Mouse (Mus musculus): Measurements from ENCODE around the gene Helz. TPM values are rescaled to one million over a fixed set of nuclear protein-coding genes. Genes with fewer than 3 reads are reported as not detected.

Helz gene
- polyA plus RNA-seq, 1 experiment: 17.1 TPM

DNA sequence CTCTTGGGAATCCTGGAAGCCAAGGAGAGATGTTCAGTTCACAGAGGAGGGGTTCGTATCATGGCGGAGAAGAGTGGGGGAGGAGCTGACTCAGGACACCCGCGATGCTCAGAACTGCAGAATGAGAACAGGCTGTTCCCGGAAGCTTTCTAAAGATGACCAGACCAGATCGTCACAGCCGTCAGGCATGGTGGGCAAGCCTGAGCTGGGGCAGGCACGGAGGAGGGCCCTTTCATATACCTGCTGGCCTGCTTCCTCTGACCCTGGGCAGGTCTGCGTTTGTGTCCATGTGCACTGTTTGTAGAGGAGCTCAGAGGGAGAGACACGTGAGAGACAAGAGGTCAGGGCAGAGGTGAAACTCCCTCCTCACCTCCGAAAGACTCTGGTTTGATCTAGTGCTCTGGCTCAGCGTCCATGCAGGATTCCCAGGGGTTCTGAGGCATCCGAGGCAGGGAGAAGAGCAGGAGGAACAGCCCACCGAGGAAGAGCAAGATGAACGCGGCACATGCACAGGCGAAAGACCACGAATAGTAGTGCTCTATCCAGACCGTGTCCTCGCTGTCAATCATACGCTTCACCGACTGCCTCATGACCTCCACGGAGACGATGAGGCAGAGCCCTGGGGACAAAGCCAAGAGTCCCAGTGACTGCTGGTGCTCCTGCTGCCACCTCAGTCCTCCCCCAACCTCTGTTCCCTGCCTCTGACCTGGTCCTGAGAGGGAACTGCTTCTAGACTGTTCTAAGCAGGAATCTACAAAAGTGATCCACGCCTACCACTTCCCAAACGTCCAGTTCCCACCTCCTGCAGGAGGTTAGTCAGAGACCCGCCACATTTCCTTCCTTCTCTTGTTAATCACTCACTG lies 155.8 kb downstream of the Helz start:
- TF ChIP-seq CTCF (IDR thresholded peaks at IDR 0.05; ENCODE audit: extremely low read depth, insufficient read depth, low read length) (no peak), POLR2A (IDR thresholded peaks at IDR 0.05; ENCODE audit: extremely low read depth, insufficient read depth, low read length) (no peak)
- Histone ChIP-seq H3K4me3 (ENCODE audit: insufficient read depth, low read length) (no peak overlapping the region), H3K27ac (ENCODE audit: insufficient read depth, low read length) (no peak overlapping the region), H3K4me1 (ENCODE audit: control insufficient read depth, insufficient read depth, low read length) (no peaks in the 10 kb centered on the region; the same call in 1 of the 2 replicates)

DNA sequence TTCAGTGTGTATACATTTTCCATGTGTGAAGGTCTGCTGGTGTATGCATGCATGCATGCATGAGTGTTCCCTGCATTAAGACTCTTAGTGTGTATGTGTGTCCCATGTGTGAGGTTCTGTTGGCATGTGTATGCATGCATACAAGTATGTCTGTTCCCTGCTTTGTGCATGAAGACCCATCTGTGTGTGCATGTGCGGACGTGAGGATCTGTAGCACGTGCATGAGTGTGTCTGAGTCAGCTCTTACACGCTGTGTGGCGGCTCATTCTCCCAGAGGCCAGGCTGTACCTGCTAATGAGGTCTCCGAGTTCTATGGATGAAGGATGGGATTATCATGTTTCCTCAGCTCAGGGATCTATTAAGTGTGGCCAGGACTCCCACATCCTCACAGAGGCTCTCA lies 157.3 kb downstream of the Helz start:
- Histone ChIP-seq H3K27ac (ENCODE audit: insufficient read depth, low read length) (no peak overlapping the region), H3K4me1 (ENCODE audit: control insufficient read depth, insufficient read depth, low read length) (no peaks in the 10 kb centered on the region; the same call in 1 of the 2 replicates), H3K4me3 (ENCODE audit: insufficient read depth, low read length) (no peak overlapping the region)
- TF ChIP-seq CTCF (IDR thresholded peaks at IDR 0.05; ENCODE audit: extremely low read depth, insufficient read depth, low read length) (no peak), POLR2A (IDR thresholded peaks at IDR 0.05; ENCODE audit: extremely low read depth, insufficient read depth, low read length) (no peak)

DNA sequence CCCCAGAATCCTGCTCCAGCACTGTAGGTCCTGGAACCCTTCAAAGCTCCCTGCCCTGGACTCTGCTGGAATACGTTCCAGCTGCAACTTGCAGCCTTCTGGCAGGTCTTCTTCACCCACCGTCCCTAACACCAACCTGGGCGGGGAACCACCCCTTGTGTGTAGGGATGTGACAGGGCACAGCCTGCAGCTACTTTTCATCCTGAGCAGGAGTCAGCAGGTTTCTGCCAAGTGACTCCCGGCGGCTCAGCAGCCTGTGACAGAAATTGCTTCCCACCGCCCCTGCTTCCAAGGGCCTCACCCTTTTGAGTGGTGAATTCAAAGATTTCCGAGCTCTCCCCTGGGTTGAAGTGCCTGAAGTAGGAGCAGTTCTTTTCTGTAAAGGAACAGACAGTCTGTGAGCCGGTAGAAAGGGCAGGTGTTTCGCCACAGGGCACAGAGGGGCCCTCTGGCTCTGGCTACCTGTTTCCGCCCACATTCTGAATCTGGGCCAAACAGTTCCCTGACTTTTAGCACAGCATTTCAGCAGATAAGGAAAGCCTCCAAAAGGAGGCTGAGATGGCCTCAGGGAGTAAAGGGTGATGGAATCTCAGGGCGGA lies 157.8 kb downstream of the Helz start:
- TF ChIP-seq POLR2A (IDR thresholded peaks at IDR 0.05; ENCODE audit: extremely low read depth, insufficient read depth, low read length) (no peak), CTCF (IDR thresholded peaks at IDR 0.05; ENCODE audit: extremely low read depth, insufficient read depth, low read length) (no peak)
- Histone ChIP-seq H3K4me1 (ENCODE audit: control insufficient read depth, insufficient read depth, low read length) (peaks cover 1% of the 10 kb centered on the region; the same call in 1 of the 2 replicates), H3K27ac (ENCODE audit: insufficient read depth, low read length) (no peak overlapping the region), H3K4me3 (ENCODE audit: insufficient read depth, low read length) (no peak overlapping the region)

DNA sequence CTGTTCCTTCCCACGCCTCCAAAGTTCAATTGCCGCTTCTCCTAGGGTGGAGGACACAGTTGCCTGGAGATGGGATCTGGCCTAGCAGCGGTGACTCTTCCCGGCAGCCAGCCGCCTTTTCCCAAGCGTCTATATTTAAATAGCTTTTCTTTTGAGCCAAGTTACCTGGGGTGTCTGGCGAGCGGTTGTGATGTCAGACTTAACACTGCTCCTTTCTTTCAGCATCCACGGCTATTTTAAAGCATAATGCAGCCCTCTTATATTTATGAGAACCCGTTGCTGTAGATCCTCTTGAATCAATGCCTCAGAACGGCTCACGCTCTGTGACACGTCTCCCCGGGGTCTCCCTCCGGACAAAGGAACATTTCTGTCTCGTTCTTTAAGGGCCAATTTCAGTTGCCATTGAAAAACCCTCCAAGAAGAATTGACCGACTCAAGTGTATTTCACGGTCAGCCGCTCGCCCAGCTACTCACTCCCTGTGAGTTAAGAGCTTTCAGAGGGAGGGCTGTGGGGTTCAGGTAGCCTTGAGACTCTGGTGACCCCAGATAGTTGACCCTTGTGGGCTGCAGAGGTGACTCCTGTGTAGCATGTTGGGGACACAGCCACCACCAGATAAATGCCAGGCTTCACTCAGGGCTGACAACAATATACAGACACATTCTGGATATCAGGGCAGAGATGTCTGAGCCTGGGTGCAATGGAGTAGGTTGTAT lies 160.3 kb downstream of the Helz start:
- peaks cover 2% of the 10 kb centered on the region; the same call in 1 of the 2 replicates for H3K4me1 ChIP-seq (ENCODE audit: control insufficient read depth, insufficient read depth, low read length)
- H3K27ac ChIP-seq (ENCODE audit: insufficient read depth, low read length): no peak overlapping the region
- no peak overlapping the region for H3K4me3 ChIP-seq (ENCODE audit: insufficient read depth, low read length)
- TF ChIP-seq POLR2A (IDR thresholded peaks at IDR 0.05; ENCODE audit: extremely low read depth, insufficient read depth, low read length): no peak
- TF ChIP-seq CTCF (IDR thresholded peaks at IDR 0.05; ENCODE audit: extremely low read depth, insufficient read depth, low read length): no peak

DNA sequence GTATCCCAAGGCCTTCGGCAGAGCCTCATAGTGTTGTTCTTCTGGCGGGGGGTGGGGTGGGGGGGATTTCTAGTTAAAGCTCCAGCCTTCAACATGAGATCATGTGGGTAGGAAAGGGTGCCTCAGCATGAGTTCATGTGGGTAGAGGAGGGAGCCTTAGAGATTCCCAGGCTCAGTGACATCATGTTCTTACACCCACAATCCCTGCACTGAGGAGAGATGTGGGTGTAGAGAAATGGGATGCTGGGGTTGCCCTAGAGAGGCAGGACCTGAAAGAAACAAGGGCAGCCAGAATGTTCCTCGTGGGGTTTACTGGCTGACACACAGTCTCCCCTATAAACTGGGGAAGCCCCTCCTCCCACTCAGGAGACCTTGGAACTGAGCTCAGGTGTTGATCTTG lies 162.6 kb downstream of the Helz start:
- Histone ChIP-seq H3K4me1 (ENCODE audit: control insufficient read depth, insufficient read depth, low read length) (0 out of 2 replicates have a peak, but pooled peaks cover 2% of the 10 kb centered on the region), H3K27ac (ENCODE audit: insufficient read depth, low read length) (no peak overlapping the region), H3K4me3 (ENCODE audit: insufficient read depth, low read length) (no peak overlapping the region)
- TF ChIP-seq POLR2A (IDR thresholded peaks at IDR 0.05; ENCODE audit: extremely low read depth, insufficient read depth, low read length) (no peak), CTCF (IDR thresholded peaks at IDR 0.05; ENCODE audit: extremely low read depth, insufficient read depth, low read length) (no peak)

DNA sequence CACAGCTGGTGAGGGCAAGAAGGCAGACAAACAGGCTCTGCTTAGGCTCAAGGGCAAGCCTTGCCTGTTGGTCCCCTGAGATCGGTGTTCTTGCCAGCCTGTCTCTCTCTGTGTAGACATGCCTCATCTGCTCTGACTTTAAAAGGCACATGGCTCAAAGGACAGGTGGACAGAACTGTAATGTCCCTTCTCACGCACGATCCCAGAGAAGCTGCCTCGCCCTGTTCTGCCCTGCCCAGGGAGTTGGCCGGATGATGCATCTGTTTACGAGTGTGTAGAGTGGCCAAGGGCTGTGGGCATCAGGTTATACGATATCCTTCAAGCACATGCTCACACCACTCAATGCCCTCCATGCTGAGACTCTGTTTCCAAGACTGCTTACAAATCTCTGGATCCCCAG lies 166.6 kb downstream of the Helz start:
- no peak overlapping the region for H3K27ac ChIP-seq (ENCODE audit: insufficient read depth, low read length)
- no peak overlapping the region for H3K4me3 ChIP-seq (ENCODE audit: insufficient read depth, low read length)
- TF ChIP-seq CTCF (IDR thresholded peaks at IDR 0.05; ENCODE audit: extremely low read depth, insufficient read depth, low read length) (no peak), POLR2A (IDR thresholded peaks at IDR 0.05; ENCODE audit: extremely low read depth, insufficient read depth, low read length) (no peak)

DNA sequence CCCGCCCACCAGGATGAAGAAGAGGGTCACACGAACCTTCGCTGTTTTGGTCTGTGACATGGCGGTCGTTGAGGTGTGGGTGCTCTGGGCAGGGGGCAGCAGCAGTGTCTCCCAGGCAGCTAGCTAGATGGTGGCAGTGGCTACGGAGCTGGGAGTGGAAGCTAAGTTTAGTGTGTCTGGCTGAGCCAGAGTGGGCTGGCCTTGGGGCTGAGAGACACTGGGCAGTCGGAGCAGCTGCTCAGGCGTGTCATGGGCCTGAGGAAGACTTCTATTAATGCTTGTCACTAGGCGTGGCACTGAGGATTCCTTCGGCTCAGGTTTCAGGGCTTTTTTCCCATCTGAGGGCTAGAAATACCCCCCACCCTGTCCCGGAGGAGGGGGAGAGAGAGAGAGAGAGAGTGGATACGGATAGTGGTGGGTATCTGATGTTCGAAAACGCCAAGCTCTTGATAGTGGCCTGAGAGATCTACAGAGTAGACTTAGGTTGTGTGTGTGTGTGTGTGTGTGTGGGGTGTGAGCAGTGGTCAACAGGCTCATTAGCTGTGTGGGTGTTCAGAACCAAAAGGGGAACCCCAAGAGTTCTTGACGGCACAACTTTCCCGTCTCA lies 168.7 kb downstream of the Helz start, which contains the start of gene Cacng1:
Cacng1 (minus strand) TSS at position 191 of the 607 bp plus-strand sequence.
- Histone ChIP-seq H3K4me3 (ENCODE audit: insufficient read depth, low read length) (no peak within 1 kb of the TSS), H3K27ac (ENCODE audit: insufficient read depth, low read length) (no peak within 1 kb of the TSS)

More for the DNA sequence above, 166.6 kb downstream of the Helz start:
- H3K4me1 ChIP-seq (ENCODE audit: control insufficient read depth, insufficient read depth, low read length): 0 out of 2 replicates have a peak, but pooled peaks cover 2% of the 10 kb centered on the region

DNA sequence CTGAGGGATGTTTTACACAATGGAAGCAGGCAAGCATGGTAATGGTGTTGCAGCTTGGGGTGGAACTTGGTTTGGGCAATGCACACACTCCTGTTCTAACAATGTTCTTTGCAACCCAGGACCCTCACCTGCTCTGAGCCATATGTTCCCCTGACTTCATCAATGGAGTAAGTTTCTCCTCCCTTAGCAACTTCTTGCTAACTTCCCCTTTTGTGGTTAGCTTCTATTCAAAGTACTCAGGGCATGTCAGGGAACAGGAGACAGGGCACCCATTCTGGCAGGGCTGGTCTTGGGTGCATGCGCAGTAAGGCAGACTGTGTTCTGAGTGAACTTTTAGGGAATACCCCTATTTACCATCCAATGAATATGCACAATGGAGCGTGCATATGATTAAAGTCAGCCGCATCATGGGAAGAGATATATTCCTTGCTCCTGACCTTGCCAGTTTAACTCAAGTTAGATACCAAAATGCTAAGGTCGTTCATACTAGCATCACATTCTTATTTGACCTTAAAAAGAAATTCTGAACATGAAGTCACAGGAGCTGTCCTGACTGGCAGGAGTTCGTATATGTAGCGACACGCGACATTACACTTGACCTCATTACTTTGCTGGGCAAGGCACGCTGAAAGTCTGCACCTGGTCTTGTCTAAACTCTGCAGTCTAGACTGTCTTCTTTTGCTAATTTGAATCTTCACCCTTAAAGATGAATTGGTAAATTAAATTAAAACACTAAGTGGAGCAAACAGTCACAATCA lies 172.7 kb downstream of the Helz start:
- TF ChIP-seq CTCF (IDR thresholded peaks at IDR 0.05; ENCODE audit: extremely low read depth, insufficient read depth, low read length) (no peak), POLR2A (IDR thresholded peaks at IDR 0.05; ENCODE audit: extremely low read depth, insufficient read depth, low read length) (no peak)
- no peak overlapping the region for H3K4me3 ChIP-seq (ENCODE audit: insufficient read depth, low read length)
- H3K4me1 ChIP-seq (ENCODE audit: control insufficient read depth, insufficient read depth, low read length): no peaks in the 10 kb centered on the region

More for the DNA sequence above, 168.7 kb downstream of the Helz start, which contains the start of gene Cacng1:
- no peaks in the 10 kb centered on the region for H3K4me1 ChIP-seq (ENCODE audit: control insufficient read depth, insufficient read depth, low read length)
- TF ChIP-seq CTCF (IDR thresholded peaks at IDR 0.05; ENCODE audit: extremely low read depth, insufficient read depth, low read length) (no peak), POLR2A (IDR thresholded peaks at IDR 0.05; ENCODE audit: extremely low read depth, insufficient read depth, low read length) (no peak)

More for the DNA sequence above, 172.7 kb downstream of the Helz start:
- no peak overlapping the region for H3K27ac ChIP-seq (ENCODE audit: insufficient read depth, low read length)

Measured in cortical plate, adult 2 months (tissue).